Mouse (Mus musculus) testis, adult 2 months (tissue): Measurements from ENCODE around the gene Cnpy2. TPM values are rescaled to one million over a fixed set of nuclear protein-coding genes. Genes with fewer than 3 reads are reported as not detected.

Experiments
- H3K27ac ChIP-seq: fragments of 200-500 bp; 2 replicates; pipeline ENCODE4 v1.5.1; 2012; ENCODE audit warnings: low read depth, low read length; ENCODE audit not compliant: control insufficient read depth, insufficient read depth
- H3K27me3 ChIP-seq: fragments of 200-500 bp; 2 replicates; pipeline ENCODE4 v1.6.1; 2012; ENCODE audit warnings: mild to moderate bottlenecking, low read length, moderate library complexity; ENCODE audit not compliant: control insufficient read depth, insufficient read depth
- H3K36me3 ChIP-seq: fragments of 200-500 bp; 2 replicates; pipeline ENCODE4 v1.6.1; 2012; ENCODE audit warnings: mild to moderate bottlenecking, low read length; ENCODE audit not compliant: control insufficient read depth, insufficient read depth
- H3K4me1 ChIP-seq: fragments of 200-500 bp; 2 replicates; pipeline ENCODE4 v1.6.1; 2012; ENCODE audit warnings: low read length; ENCODE audit not compliant: control insufficient read depth, insufficient read depth
- H3K4me3 ChIP-seq: fragments of 200-500 bp; 2 replicates; pipeline ENCODE4 v1.5.1; 2012; ENCODE audit warnings: low read depth, mild to moderate bottlenecking, low read length, moderate library complexity, mixed read lengths; ENCODE audit not compliant: control insufficient read depth
- CTCF ChIP-seq: fragments of 200-500 bp; IDR thresholded peaks from 2 replicates; pipeline ENCODE4 v1.5.1; 2012; ENCODE audit warnings: low read depth, mild to moderate bottlenecking, inconsistent platforms, low read length, moderate library complexity; ENCODE audit not compliant: control insufficient read depth, insufficient read depth, insufficient replicate concordance
- POLR2A ChIP-seq: fragments of 200-500 bp; IDR thresholded peaks from 2 replicates; pipeline ENCODE4 v1.6.1; 2012; ENCODE audit warnings: low read depth, mild to moderate bottlenecking, inconsistent platforms, low read length, moderate library complexity; ENCODE audit not compliant: control insufficient read depth
- polyA plus RNA-seq: library from polyadenylated mRNA; depleted of rRNA; stranded (reverse); fragments of >200 nt; gene quantifications from 2 replicates; pipeline ENCODE4 v1.2.3, GENCODE M21; 2012

Gene Cnpy2
- polyA plus RNA-seq, 1 experiment = 7.4 TPM

DNA sequence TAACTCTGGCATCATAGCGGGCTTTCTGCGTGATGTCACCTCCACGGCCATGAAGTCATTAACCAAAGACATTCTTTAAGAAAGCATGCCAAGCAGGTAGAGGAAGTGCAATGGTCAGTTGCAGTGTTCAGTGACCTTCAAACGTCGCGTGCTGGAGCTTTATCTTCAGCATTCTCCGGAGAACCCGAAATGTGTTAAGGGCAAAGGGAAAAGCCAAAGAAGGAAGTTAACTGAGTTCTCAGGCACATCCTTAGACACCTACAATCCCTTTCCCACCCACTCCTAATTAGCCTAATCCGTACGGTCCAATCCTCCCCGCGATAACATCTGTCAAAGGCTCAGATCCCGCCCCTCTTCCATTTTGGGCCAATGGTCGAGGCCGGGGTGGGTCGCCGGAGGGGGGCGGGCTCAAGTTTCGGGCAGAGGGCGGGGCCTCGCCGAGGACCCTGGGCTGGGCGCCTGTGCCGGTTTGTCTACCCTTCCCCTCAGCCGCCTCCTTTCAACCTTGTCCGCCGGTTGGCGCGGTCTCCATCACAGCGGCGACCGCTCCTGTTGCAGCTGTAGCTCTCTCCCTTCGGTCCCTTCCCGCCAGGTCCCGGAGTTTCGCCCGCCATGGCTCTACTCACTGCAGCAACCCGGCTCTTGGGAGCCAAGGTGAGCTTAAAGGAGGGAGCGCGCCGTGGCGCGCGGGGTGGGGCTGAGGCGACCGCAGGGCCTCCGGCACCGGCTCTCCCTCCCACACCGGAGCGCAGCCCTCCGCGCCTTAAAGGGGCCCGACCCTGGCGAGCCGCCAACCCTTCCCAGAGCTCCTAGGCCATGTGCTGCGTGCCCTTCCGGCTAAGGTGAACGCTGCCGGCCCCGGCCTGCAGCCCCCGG, 15.3 kb downstream of the Cnpy2 start, which contains the start of gene Cs:
Gene Cs, plus strand, starts transcription at position 429 of the 876 bp plus-strand sequence.
- H3K27ac ChIP-seq = peak within 1 kb of the TSS; percentile 100
- TF ChIP-seq POLR2A = peak; percentile 77
- no peak for TF ChIP-seq CTCF

DNA sequence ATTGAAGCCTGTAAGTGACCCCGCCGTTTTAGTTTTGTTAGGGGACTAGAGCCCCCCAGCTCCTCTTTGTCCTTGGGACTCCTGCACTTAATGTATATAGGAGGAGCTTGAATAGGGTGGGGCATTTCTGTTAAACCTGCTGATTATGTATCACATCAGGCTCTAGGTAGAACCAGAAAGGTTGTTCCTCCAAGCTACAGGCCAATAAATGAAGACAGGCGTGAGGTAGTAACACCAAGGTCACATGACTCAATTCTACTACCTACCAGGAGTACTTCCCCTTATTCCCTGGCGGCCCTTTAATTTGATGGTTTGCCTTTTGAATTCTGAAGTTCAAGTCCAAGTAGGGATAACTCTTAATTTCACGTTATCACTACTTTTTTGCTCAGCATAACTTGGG, 16.2 kb downstream of the Cnpy2 start:
- Histone ChIP-seq H3K4me3 (peak overlapping the region; percentile 100), H3K27me3 (no peaks in the 10 kb centered on the region), H3K27ac (peak overlapping the region; percentile 100), H3K36me3 (no peaks in the 10 kb centered on the region), H3K4me1 (peaks cover 6% of the 10 kb centered on the region)
- TF ChIP-seq CTCF (no peak), POLR2A (no peak)

More for the DNA sequence above, 15.3 kb downstream of the Cnpy2 start, which contains the start of gene Cs:
- Histone ChIP-seq H3K36me3 (no peaks in the 10 kb centered on the region), H3K4me1 (peaks cover 6% of the 10 kb centered on the region), H3K27me3 (no peaks in the 10 kb centered on the region), H3K4me3 (peak within 1 kb of the TSS; percentile 100)

DNA sequence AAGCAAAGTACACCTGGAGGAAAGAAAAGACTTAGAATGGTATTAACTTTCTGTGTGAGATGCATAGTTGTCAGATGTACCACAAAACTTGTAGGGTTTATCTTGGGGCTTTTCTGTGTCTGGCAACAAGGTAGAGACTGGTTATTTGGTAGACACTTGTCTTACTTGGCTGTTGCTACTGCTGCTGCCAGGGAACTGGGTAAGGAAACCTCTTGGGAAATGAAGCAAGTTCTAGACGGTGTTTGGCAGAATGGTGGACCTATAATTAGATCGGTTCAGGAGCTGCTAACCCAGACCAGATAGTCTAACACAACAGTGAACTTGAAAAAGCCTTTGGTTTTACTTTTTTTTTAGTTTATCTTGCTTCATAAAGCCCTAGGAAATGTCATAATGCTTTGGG, 16.7 kb downstream of the Cnpy2 start:
- Histone ChIP-seq H3K36me3 (no peaks in the 10 kb centered on the region), H3K27me3 (no peaks in the 10 kb centered on the region), H3K27ac (peak overlapping the region; percentile 80), H3K4me3 (peak overlapping the region; percentile 58; the same call in 1 of the 2 replicates), H3K4me1 (peaks cover 6% of the 10 kb centered on the region)
- TF ChIP-seq CTCF = no peak
- no peak for TF ChIP-seq POLR2A

DNA sequence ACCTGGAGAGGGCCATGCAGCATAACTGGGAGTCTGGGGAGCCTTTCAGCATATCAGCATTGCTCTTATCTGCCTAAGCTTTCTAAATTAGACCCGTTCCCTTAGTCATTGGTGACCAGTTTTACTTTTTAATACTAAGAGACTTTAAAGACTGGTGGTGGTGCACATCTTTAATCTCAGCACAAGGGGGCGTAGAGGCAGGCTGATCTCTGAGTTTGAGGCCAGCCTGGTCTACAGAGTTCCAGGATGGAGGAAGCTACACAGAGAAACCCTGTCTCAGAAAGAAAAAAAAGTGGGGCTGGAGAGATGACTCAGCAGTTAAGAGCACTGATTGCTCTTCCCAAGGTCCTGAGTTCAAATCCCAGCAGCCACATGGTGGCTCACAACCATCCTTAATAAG, 18.0 kb downstream of the Cnpy2 start:
- Histone ChIP-seq H3K36me3 (no peaks in the 10 kb centered on the region), H3K27ac (no peak overlapping the region), H3K4me3 (no peak overlapping the region; the same call in 1 of the 2 replicates), H3K4me1 (peaks cover 6% of the 10 kb centered on the region), H3K27me3 (no peaks in the 10 kb centered on the region)
- TF ChIP-seq CTCF (no peak), POLR2A (no peak)

DNA sequence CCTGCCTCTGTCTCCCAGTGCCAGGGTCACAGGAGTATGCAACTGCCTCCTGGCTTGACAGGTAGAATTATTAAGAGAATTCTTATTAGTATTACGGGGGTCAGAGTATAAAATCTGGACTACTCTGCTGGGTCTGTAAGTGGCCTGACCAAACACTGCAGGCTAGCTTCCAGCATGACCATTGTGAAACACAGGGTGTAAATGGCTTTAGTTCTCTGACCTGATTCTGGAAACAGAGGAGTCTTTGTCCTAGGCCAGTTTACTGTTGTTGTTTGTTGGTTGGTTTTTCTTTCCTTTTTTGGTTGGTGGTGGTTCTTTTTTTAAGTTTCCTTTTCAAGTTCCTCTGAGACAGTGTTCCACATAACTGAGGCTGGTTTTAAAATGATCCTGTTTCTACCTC, 21.2 kb downstream of the Cnpy2 start:
- H3K36me3 ChIP-seq = no peaks in the 10 kb centered on the region
- H3K4me3 ChIP-seq = no peak overlapping the region
- no peaks in the 10 kb centered on the region for H3K27me3 ChIP-seq
- TF ChIP-seq POLR2A (no peak), CTCF (no peak)
- H3K27ac ChIP-seq = no peak overlapping the region
- peaks cover under 1% of the 10 kb centered on the region; the same call in 1 of the 2 replicates for H3K4me1 ChIP-seq

DNA sequence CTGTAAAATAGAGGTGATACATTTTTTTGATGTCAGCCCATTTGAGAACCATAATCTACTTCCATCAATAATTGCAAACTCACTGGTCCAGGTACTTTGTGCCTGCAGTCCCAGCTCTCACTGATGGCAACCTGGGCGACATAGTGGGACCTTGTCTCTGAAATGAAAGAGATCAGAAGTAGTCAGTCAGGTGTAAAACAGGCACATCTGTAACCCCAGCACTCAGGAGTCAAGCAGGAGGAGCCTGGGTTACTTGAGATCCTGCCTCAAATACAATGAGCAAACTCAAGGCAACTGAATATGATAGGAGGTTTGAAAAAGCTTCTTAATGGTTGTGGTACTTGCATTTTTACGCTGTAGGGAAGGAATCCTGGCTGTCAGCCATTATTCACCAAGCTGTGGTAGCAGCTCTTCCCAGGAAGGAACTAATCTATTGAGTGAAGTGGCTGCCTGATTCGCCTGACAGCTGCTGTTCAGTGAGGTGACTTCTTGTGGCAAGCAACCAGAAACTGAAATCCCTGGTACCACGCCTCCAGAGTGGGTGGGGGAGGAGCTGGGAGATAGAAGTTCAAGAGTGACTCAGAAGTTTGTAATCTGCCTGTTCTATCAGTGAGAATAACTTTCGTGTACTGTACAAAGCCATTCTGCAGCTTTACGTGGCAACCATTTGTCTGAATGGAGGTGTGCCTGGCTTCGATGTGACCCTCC, 22.5 kb downstream of the Cnpy2 start:
- peak overlapping the region; percentile 58; the same call in 1 of the 2 replicates for H3K27ac ChIP-seq
- TF ChIP-seq POLR2A = no peak
- no peak for TF ChIP-seq CTCF
- no peaks in the 10 kb centered on the region for H3K36me3 ChIP-seq
- H3K4me3 ChIP-seq = no peak overlapping the region
- no peaks in the 10 kb centered on the region for H3K27me3 ChIP-seq
- no peaks in the 10 kb centered on the region; the same call in 1 of the 2 replicates for H3K4me1 ChIP-seq

DNA sequence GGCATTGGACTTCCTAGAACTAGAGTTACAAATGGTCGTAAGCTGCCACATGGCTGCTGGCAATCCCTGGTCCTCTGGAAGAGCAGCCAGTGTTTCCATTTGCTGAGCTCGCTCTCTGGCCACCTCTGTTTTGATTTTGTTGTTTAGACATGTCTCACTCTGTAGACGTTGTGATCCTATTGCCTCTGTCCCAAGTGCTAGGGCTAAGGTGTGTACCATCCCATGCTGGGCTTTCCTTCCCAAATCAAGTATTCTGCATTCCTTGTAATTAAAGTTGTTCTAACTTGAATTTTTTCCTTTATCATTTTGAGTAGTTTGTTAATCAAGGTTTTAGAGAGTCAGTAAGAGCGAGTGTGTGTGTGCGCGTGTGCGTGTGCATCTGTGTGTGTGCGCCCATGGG, 25.3 kb downstream of the Cnpy2 start:
- Histone ChIP-seq H3K27me3 (no peaks in the 10 kb centered on the region), H3K27ac (no peak overlapping the region), H3K4me3 (no peak overlapping the region), H3K4me1 (no peaks in the 10 kb centered on the region; the same call in 1 of the 2 replicates), H3K36me3 (peaks cover 3% of the 10 kb centered on the region; the same call in 1 of the 2 replicates)
- TF ChIP-seq POLR2A (no peak), CTCF (no peak)
